Mouse (Mus musculus): ENCODE measurements around the gene Gabrb3. TPM values are rescaled to one million over a fixed set of nuclear protein-coding genes. Genes with fewer than 3 reads are reported as not detected.

Gabrb3 gene
- polyA plus RNA-seq (2016; fragmentation: Nextera tagmentation; extraction: Ambion mirVana), result 17.1 and 22.8 TPM in 2 replicates

- Histone ChIP-seq H3K4me1 (no peaks in the 10 kb centered on the region), H3K27me3 (replicated peaks) (no peaks in the 10 kb centered on the region), H3K9me3 (no peaks in the 10 kb centered on the region), H3K9ac (no peak within 1 kb of the TSS), H3K36me3 (no peaks in the 10 kb centered on the region), H3K27ac (no peak within 1 kb of the TSS), H3K4me2 (replicated peaks) (no peak within 1 kb of the TSS), H3K4me3 (no peak within 1 kb of the TSS)
- 96% methylated on average over 2 of the region's 2 CpGs for WGBS
- ATAC-seq (ENCODE audit: low FRiP score, low read depth), result no peak
These were observed at the start of gene Gabrb3 for GRCm38 (mm10) chr7:57419392-57419791. TSS of gene Gabrb3 (plus strand) at chr7:57419692.

DNA sequence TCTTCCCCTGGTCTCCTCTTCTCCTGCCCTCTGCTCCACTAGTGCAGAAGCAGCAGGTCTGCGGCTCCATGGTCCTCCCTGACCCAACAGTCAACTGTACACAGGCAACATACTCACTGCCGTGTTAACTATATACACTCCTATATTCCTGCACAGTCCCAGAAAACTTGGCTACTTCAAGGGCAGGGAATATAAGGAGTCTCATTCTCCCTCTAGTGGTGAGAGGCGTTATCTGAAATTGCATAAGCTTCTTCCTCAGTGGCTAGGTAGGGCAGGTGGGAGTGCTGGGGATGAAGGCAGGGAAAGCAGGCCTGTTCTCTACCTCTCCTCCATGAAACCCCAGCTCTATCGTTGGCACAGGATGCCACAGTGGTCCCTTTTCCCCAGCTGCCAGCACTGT is 35.4 kb upstream of the Gabrb3 start:
- WGBS, result 30% methylated on average over 4 of the region's 4 CpGs
- no peak overlapping the region for H3K4me2 ChIP-seq (replicated peaks)

GRCm38 (mm10) chr7:57386517-57387340 is 32.8 kb upstream of the Gabrb3 start, which contains the start of gene Gabrg3:
TSS of gene Gabrg3 (minus strand) at chr7:57387188.
- Histone ChIP-seq H3K27ac (no peak within 1 kb of the TSS), H3K9ac (peak within 1 kb of the TSS; percentile 60), H3K4me3 (peak within 1 kb of the TSS; percentile 59), H3K4me2 (replicated peaks) (peak within 1 kb of the TSS; percentile 97), H3K4me1 (0 out of 2 replicates have a peak, but pooled peaks cover 6% of the 10 kb centered on the region), H3K27me3 (replicated peaks) (peaks cover 16% of the 10 kb centered on the region), H3K36me3 (no peaks in the 10 kb centered on the region), H3K9me3 (no peaks in the 10 kb centered on the region)
- 1% methylated on average over 70 of the region's 71 CpGs for WGBS
- peak; percentile 88 for ATAC-seq (ENCODE audit: low FRiP score, low read depth)

More for the DNA sequence above, 35.4 kb upstream of the Gabrb3 start:
- Histone ChIP-seq H3K27ac (no peak overlapping the region), H3K36me3 (no peaks in the 10 kb centered on the region), H3K4me1 (0 out of 2 replicates have a peak, but pooled peaks cover 6% of the 10 kb centered on the region), H3K27me3 (replicated peaks) (peaks cover 16% of the 10 kb centered on the region), H3K4me3 (no peak overlapping the region), H3K9me3 (no peaks in the 10 kb centered on the region), H3K9ac (no peak overlapping the region)
- peak; percentile 31; the same call in 1 of the 2 replicates for ATAC-seq (ENCODE audit: low FRiP score, low read depth)

DNA sequence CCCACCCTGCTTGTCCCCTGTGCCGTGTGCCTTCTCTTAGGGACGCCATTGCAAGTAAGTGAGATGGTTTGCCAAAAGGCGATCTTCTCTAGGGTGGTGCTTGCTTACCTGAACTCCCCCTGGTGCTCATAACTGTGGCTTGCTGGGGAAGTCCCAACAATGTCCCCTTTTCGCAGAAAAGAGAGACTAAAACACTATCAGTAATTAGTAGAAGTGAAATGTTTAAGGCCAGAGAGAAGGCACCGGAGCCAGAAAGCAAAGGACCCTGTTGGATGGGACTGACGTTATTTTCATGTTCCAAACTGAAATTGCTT is 32.2 kb upstream of the Gabrb3 start:
- Histone ChIP-seq H3K4me3 (peak overlapping the region; percentile 59), H3K36me3 (no peaks in the 10 kb centered on the region), H3K9ac (peak overlapping the region; percentile 60), H3K27me3 (replicated peaks) (peaks cover 16% of the 10 kb centered on the region), H3K4me1 (0 out of 2 replicates have a peak, but pooled peaks cover 6% of the 10 kb centered on the region), H3K4me2 (replicated peaks) (peak overlapping the region; percentile 97), H3K9me3 (no peaks in the 10 kb centered on the region), H3K27ac (no peak overlapping the region)
- WGBS, result 23% methylated on average over 6 of the region's 6 CpGs
- ATAC-seq (ENCODE audit: low FRiP score, low read depth), result no peak

- no peak overlapping the region for H3K9ac ChIP-seq
- 50% methylated on average over 4 of the region's 4 CpGs for WGBS
- H3K9me3 ChIP-seq, result no peaks in the 10 kb centered on the region
- H3K27me3 ChIP-seq (replicated peaks), result peaks cover 16% of the 10 kb centered on the region
- no peak overlapping the region for H3K27ac ChIP-seq
- H3K4me3 ChIP-seq, result no peak overlapping the region
- 0 out of 2 replicates have a peak, but pooled peaks cover 6% of the 10 kb centered on the region for H3K4me1 ChIP-seq
- no peaks in the 10 kb centered on the region for H3K36me3 ChIP-seq
- no peak overlapping the region for H3K4me2 ChIP-seq (replicated peaks)
- ATAC-seq (ENCODE audit: low FRiP score, low read depth), result no peak
These were observed 29.4 kb upstream of the Gabrb3 start for GRCm38 (mm10) chr7:57390046-57390445.

GRCm38 (mm10) chr7:57393551-57393950 is 25.9 kb upstream of the Gabrb3 start:
- H3K27ac ChIP-seq, result no peak overlapping the region
- whole genome bisulfite sequencing, result 89% methylated on average over 4 of the region's 4 CpGs
- H3K36me3 ChIP-seq, result no peaks in the 10 kb centered on the region
- H3K4me2 ChIP-seq (replicated peaks), result no peak overlapping the region
- H3K4me1 ChIP-seq, result no peaks in the 10 kb centered on the region
- ATAC-seq (ENCODE audit: low FRiP score, low read depth), result no peak
- no peaks in the 10 kb centered on the region for H3K27me3 ChIP-seq (replicated peaks)
- no peak overlapping the region for H3K9ac ChIP-seq
- no peak overlapping the region for H3K4me3 ChIP-seq
- no peaks in the 10 kb centered on the region for H3K9me3 ChIP-seq

GRCm38 (mm10) chr7:57411163-57411562 is 8.3 kb upstream of the Gabrb3 start:
- no peak overlapping the region for H3K4me3 ChIP-seq
- H3K9me3 ChIP-seq, result no peaks in the 10 kb centered on the region
- H3K9ac ChIP-seq, result no peak overlapping the region
- no peak for ATAC-seq (ENCODE audit: low FRiP score, low read depth)
- no peaks in the 10 kb centered on the region for H3K27me3 ChIP-seq (replicated peaks)
- no peak overlapping the region for H3K27ac ChIP-seq
- 86% methylated on average over 4 of the region's 4 CpGs for WGBS
- no peak overlapping the region for H3K4me2 ChIP-seq (replicated peaks)
- no peaks in the 10 kb centered on the region for H3K36me3 ChIP-seq
- H3K4me1 ChIP-seq, result no peaks in the 10 kb centered on the region

GRCm38 (mm10) chr7:57412896-57413295 is 6.6 kb upstream of the Gabrb3 start:
- Histone ChIP-seq H3K4me3 (no peak overlapping the region), H3K36me3 (no peaks in the 10 kb centered on the region), H3K9ac (no peak overlapping the region), H3K4me2 (replicated peaks) (no peak overlapping the region), H3K27me3 (replicated peaks) (no peaks in the 10 kb centered on the region), H3K27ac (no peak overlapping the region), H3K4me1 (no peaks in the 10 kb centered on the region), H3K9me3 (no peaks in the 10 kb centered on the region)
- 34% methylated on average over 1 of the region's 1 CpGs for WGBS
- peak; percentile 50; the same call in 1 of the 2 replicates for ATAC-seq (ENCODE audit: low FRiP score, low read depth)

GRCm38 (mm10) chr7:57421044-57421443 is 1.6 kb downstream of the Gabrb3 start:
- no peaks in the 10 kb centered on the region for H3K4me1 ChIP-seq
- ATAC-seq (ENCODE audit: low FRiP score, low read depth), result no peak
- H3K27ac ChIP-seq, result no peak overlapping the region
- H3K4me2 ChIP-seq (replicated peaks), result no peak overlapping the region
- H3K4me3 ChIP-seq, result no peak overlapping the region
- no peaks in the 10 kb centered on the region for H3K36me3 ChIP-seq
- no peaks in the 10 kb centered on the region for H3K9me3 ChIP-seq
- H3K9ac ChIP-seq, result no peak overlapping the region
- no peaks in the 10 kb centered on the region for H3K27me3 ChIP-seq (replicated peaks)
- WGBS, result 87% methylated on average over 1 of the region's 1 CpGs

DNA sequence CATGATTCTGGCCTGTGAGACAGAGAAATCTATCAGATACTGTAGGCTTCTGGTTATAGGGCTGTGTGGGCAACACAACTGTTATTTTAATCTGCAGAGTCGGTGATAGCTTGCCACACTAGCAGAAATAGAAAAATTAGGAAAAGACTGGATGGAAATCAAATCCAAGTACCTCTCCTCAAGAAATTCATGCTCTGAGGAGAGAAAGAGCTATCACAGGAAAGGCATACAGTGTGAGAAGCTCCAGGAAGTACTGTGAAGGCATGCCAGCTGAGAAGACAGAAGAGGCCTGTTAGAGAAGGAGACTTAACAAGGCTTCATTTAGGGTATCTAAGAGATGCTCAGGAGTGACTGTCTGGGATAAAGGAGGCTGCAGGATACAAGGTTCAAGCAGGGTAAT is 3.2 kb downstream of the Gabrb3 start:
- no peak overlapping the region for H3K4me2 ChIP-seq (replicated peaks)
- no peak overlapping the region for H3K4me3 ChIP-seq
- H3K36me3 ChIP-seq, result no peaks in the 10 kb centered on the region
- H3K4me1 ChIP-seq, result no peaks in the 10 kb centered on the region
- H3K27ac ChIP-seq, result no peak overlapping the region
- no peaks in the 10 kb centered on the region for H3K9me3 ChIP-seq
- no peak overlapping the region for H3K9ac ChIP-seq
- no peak for ATAC-seq (ENCODE audit: low FRiP score, low read depth)
- H3K27me3 ChIP-seq (replicated peaks), result no peaks in the 10 kb centered on the region
- WGBS, result 93% methylated on average over 1 of the region's 1 CpGs

DNA sequence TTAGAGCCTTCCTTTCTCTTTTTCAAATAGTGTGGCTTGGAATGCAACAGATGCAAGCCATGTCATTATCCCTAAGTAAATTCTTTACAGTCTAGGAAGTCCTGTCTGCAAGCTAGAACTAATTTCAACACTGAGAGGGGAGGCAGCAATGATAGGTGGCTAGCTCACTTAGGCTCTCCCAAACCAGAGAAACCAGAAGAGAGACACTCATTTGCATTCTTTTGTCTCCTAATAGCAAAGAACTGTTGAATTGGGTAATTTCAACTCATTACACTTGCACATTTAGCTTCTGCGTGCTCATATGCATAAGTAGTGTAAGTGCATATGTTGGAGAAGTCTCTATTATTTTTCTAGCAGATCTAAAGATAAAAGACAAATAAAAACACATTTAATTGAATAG is 28.7 kb downstream of the Gabrb3 start:
- ATAC-seq (ENCODE audit: low FRiP score, low read depth), result no peak
- Histone ChIP-seq H3K9ac (no peak overlapping the region), H3K27me3 (replicated peaks) (no peaks in the 10 kb centered on the region), H3K9me3 (no peaks in the 10 kb centered on the region), H3K4me3 (no peak overlapping the region), H3K36me3 (no peaks in the 10 kb centered on the region), H3K4me2 (replicated peaks) (no peak overlapping the region), H3K27ac (no peak overlapping the region), H3K4me1 (no peaks in the 10 kb centered on the region)
- 71% methylated on average over 1 of the region's 1 CpGs for WGBS

GRCm38 (mm10) chr7:57460354-57460753 is 40.9 kb downstream of the Gabrb3 start:
- H3K9ac ChIP-seq, result no peak overlapping the region
- H3K36me3 ChIP-seq, result no peaks in the 10 kb centered on the region
- no peak overlapping the region for H3K4me3 ChIP-seq
- WGBS, result 71% methylated on average over 5 of the region's 5 CpGs
- no peak overlapping the region for H3K4me2 ChIP-seq (replicated peaks)
- H3K27ac ChIP-seq, result no peak overlapping the region
- H3K27me3 ChIP-seq (replicated peaks), result no peaks in the 10 kb centered on the region
- H3K4me1 ChIP-seq, result no peaks in the 10 kb centered on the region
- no peak for ATAC-seq (ENCODE audit: low FRiP score, low read depth)
- H3K9me3 ChIP-seq, result no peaks in the 10 kb centered on the region

GRCm38 (mm10) chr7:57471316-57471715 is 51.8 kb downstream of the Gabrb3 start:
- Histone ChIP-seq H3K9me3 (no peaks in the 10 kb centered on the region), H3K4me1 (no peaks in the 10 kb centered on the region), H3K36me3 (no peaks in the 10 kb centered on the region), H3K27ac (no peak overlapping the region), H3K9ac (no peak overlapping the region), H3K4me2 (replicated peaks) (no peak overlapping the region), H3K4me3 (no peak overlapping the region), H3K27me3 (replicated peaks) (no peaks in the 10 kb centered on the region)
- no peak for ATAC-seq (ENCODE audit: low FRiP score, low read depth)
- WGBS, result 92% methylated on average over 1 of the region's 1 CpGs
